Mouse (Mus musculus) lung, adult 2 months (tissue): ENCODE measurements around the gene Fam57a.

Experiments
- CTCF ChIP-seq: fragments of 200-500 bp; IDR thresholded peaks from 2 replicates; pipeline ENCODE4 v1.5.1; 2011; ENCODE audit warnings: mild to moderate bottlenecking, low read length, control low read depth; ENCODE audit not compliant: insufficient read depth
- POLR2A ChIP-seq: fragments of 200-500 bp; IDR thresholded peaks from 2 replicates; pipeline ENCODE4 v1.6.1; 2011; ENCODE audit warnings: low read depth, mild to moderate bottlenecking, control low read depth, low read length, borderline replicate concordance; ENCODE audit errors: extremely low read depth

- no peak for TF ChIP-seq CTCF
- no peak for TF ChIP-seq POLR2A
Observed at GRCm38 (mm10) chr11:76261224-76261623, 81.8 kb downstream of the Fam57a start.
